Mouse (Mus musculus): Measurements from ENCODE around the gene Pgs1. TPM values are rescaled to one million over a fixed set of nuclear protein-coding genes. Genes with fewer than 3 reads are reported as not detected.

The Pgs1 gene
- polyA plus RNA-seq, 1 experiment from 2014 or later, result 43.1 TPM

GRCm38 (mm10) chr11:118029170-118029569, 43.1 kb downstream of the Pgs1 start:
- no peaks in the 10 kb centered on the region for H3K9me3 ChIP-seq (replicated peaks; ENCODE audit: control insufficient read depth, low read length)
- no peak for ATAC-seq
- H3K4me3 ChIP-seq (ENCODE audit: low read depth, low read length), result no peak overlapping the region
- H3K27ac ChIP-seq (ENCODE audit: low read depth, low read length), result no peak overlapping the region
- WGBS, result 91% methylated on average over 6 of the region's 6 CpGs
- peaks cover 21% of the 10 kb centered on the region; the same call in 1 of the 2 replicates for H3K36me3 ChIP-seq (ENCODE audit: control insufficient read depth, insufficient read depth, low read length)
- H3K4me2 ChIP-seq (ENCODE audit: low read length), result no peak overlapping the region
- H3K9ac ChIP-seq (ENCODE audit: low read length), result no peak overlapping the region
- no peak for DNase-seq (ENCODE audit: low spot score)
- H3K27me3 ChIP-seq (replicated peaks; ENCODE audit: control insufficient read depth, insufficient read depth, low read length), result no peaks in the 10 kb centered on the region
- no peaks in the 10 kb centered on the region for H3K4me1 ChIP-seq (ENCODE audit: control insufficient read depth, insufficient read depth, low read length)

- Histone ChIP-seq H3K4me3 (ENCODE audit: low read depth, low read length) (no peak overlapping the region), H3K36me3 (ENCODE audit: control insufficient read depth, insufficient read depth, low read length) (0 out of 2 replicates have a peak, but pooled peaks cover 7% of the 10 kb centered on the region), H3K4me1 (ENCODE audit: control insufficient read depth, insufficient read depth, low read length) (no peaks in the 10 kb centered on the region), H3K27me3 (replicated peaks; ENCODE audit: control insufficient read depth, insufficient read depth, low read length) (no peaks in the 10 kb centered on the region), H3K4me2 (ENCODE audit: low read length) (no peak overlapping the region), H3K27ac (ENCODE audit: low read depth, low read length) (no peak overlapping the region), H3K9me3 (replicated peaks; ENCODE audit: control insufficient read depth, low read length) (no peaks in the 10 kb centered on the region), H3K9ac (ENCODE audit: low read length) (no peak overlapping the region)
- ATAC-seq, result no peak
- WGBS, result 98% methylated on average over 9 of the region's 9 CpGs
- no peak for DNase-seq (ENCODE audit: low spot score)
Measured at GRCm38 (mm10) chr11:118031134-118031533, 45.0 kb downstream of the Pgs1 start.

- no peak for ATAC-seq
- no peaks in the 10 kb centered on the region for H3K36me3 ChIP-seq (ENCODE audit: control insufficient read depth, insufficient read depth, low read length)
- H3K27ac ChIP-seq (ENCODE audit: low read depth, low read length), result no peak overlapping the region
- no peak overlapping the region for H3K9ac ChIP-seq (ENCODE audit: low read length)
- no peaks in the 10 kb centered on the region for H3K9me3 ChIP-seq (replicated peaks; ENCODE audit: control insufficient read depth, low read length)
- no peak for DNase-seq (ENCODE audit: low spot score)
- H3K4me2 ChIP-seq (ENCODE audit: low read length), result no peak overlapping the region
- WGBS, result 87% methylated on average over 13 of the region's 13 CpGs
- no peaks in the 10 kb centered on the region for H3K4me1 ChIP-seq (ENCODE audit: control insufficient read depth, insufficient read depth, low read length)
- no peak overlapping the region for H3K4me3 ChIP-seq (ENCODE audit: low read depth, low read length)
- H3K27me3 ChIP-seq (replicated peaks; ENCODE audit: control insufficient read depth, insufficient read depth, low read length), result no peaks in the 10 kb centered on the region
Measured at GRCm38 (mm10) chr11:118034395-118034794, 48.3 kb downstream of the Pgs1 start.

- WGBS, result 84% methylated on average over 9 of the region's 9 CpGs
- no peak for ATAC-seq
Measured at GRCm38 (mm10) chr11:118035068-118035467, 49.0 kb downstream of the Pgs1 start.

GRCm38 (mm10) chr11:118042791-118043190, 56.7 kb downstream of the Pgs1 start:
- H3K4me1 ChIP-seq (ENCODE audit: control insufficient read depth, insufficient read depth, low read length), result peaks cover 8% of the 10 kb centered on the region
- no peak overlapping the region for H3K4me2 ChIP-seq (ENCODE audit: low read length)
- no peaks in the 10 kb centered on the region for H3K27me3 ChIP-seq (replicated peaks; ENCODE audit: control insufficient read depth, insufficient read depth, low read length)
- DNase-seq (ENCODE audit: low spot score), result no peak
- no peaks in the 10 kb centered on the region for H3K9me3 ChIP-seq (replicated peaks; ENCODE audit: control insufficient read depth, low read length)
- no peak overlapping the region for H3K9ac ChIP-seq (ENCODE audit: low read length)
- no peak overlapping the region for H3K4me3 ChIP-seq (ENCODE audit: low read depth, low read length)
- H3K36me3 ChIP-seq (ENCODE audit: control insufficient read depth, insufficient read depth, low read length), result no peaks in the 10 kb centered on the region
- WGBS, result 89% methylated on average over 9 of the region's 9 CpGs
- no peak overlapping the region for H3K27ac ChIP-seq (ENCODE audit: low read depth, low read length)
- no peak for ATAC-seq

More at GRCm38 (mm10) chr11:118035068-118035467, 49.0 kb downstream of the Pgs1 start:
- Histone ChIP-seq H3K4me2 (ENCODE audit: low read length) (no peak overlapping the region), H3K9ac (ENCODE audit: low read length) (no peak overlapping the region), H3K4me3 (ENCODE audit: low read depth, low read length) (no peak overlapping the region), H3K36me3 (ENCODE audit: control insufficient read depth, insufficient read depth, low read length) (no peaks in the 10 kb centered on the region), H3K4me1 (ENCODE audit: control insufficient read depth, insufficient read depth, low read length) (no peaks in the 10 kb centered on the region), H3K9me3 (replicated peaks; ENCODE audit: control insufficient read depth, low read length) (no peaks in the 10 kb centered on the region), H3K27me3 (replicated peaks; ENCODE audit: control insufficient read depth, insufficient read depth, low read length) (no peaks in the 10 kb centered on the region), H3K27ac (ENCODE audit: low read depth, low read length) (no peak overlapping the region)
- no peak for DNase-seq (ENCODE audit: low spot score)

- DNase-seq (ENCODE audit: low spot score), result peak; percentile 86
- peak overlapping the region; percentile 18; the same call in 1 of the 2 replicates for H3K27ac ChIP-seq (ENCODE audit: low read depth, low read length)
- H3K4me1 ChIP-seq (ENCODE audit: control insufficient read depth, insufficient read depth, low read length), result peaks cover 8% of the 10 kb centered on the region
- WGBS, result 45% methylated on average over 14 of the region's 14 CpGs
- H3K9me3 ChIP-seq (replicated peaks; ENCODE audit: control insufficient read depth, low read length), result no peaks in the 10 kb centered on the region
- H3K36me3 ChIP-seq (ENCODE audit: control insufficient read depth, insufficient read depth, low read length), result no peaks in the 10 kb centered on the region
- no peak overlapping the region for H3K4me3 ChIP-seq (ENCODE audit: low read depth, low read length)
- ATAC-seq, result peak; percentile 82
- H3K27me3 ChIP-seq (replicated peaks; ENCODE audit: control insufficient read depth, insufficient read depth, low read length), result no peaks in the 10 kb centered on the region
- H3K9ac ChIP-seq (ENCODE audit: low read length), result 0 out of 2 replicates have a peak overlapping the region, but pooled peaks have one; percentile 13
- no peak overlapping the region for H3K4me2 ChIP-seq (ENCODE audit: low read length)
Measured at GRCm38 (mm10) chr11:118043293-118043907, 57.3 kb downstream of the Pgs1 start.

- Histone ChIP-seq H3K36me3 (ENCODE audit: control insufficient read depth, insufficient read depth, low read length) (no peaks in the 10 kb centered on the region), H3K27ac (ENCODE audit: low read depth, low read length) (no peak overlapping the region), H3K27me3 (replicated peaks; ENCODE audit: control insufficient read depth, insufficient read depth, low read length) (no peaks in the 10 kb centered on the region), H3K4me1 (ENCODE audit: control insufficient read depth, insufficient read depth, low read length) (no peaks in the 10 kb centered on the region), H3K9me3 (replicated peaks; ENCODE audit: control insufficient read depth, low read length) (no peaks in the 10 kb centered on the region), H3K9ac (ENCODE audit: low read length) (no peak overlapping the region), H3K4me2 (ENCODE audit: low read length) (no peak overlapping the region), H3K4me3 (ENCODE audit: low read depth, low read length) (no peak overlapping the region)
- DNase-seq (ENCODE audit: low spot score) (no peak), ATAC-seq (no peak)
- 28% methylated on average over 8 of the region's 8 CpGs for WGBS
Measured at GRCm38 (mm10) chr11:118049641-118050040, 63.5 kb downstream of the Pgs1 start.

GRCm38 (mm10) chr11:118050174-118050573, 64.1 kb downstream of the Pgs1 start:
- Histone ChIP-seq H3K4me2 (ENCODE audit: low read length) (no peak overlapping the region), H3K4me3 (ENCODE audit: low read depth, low read length) (no peak overlapping the region), H3K4me1 (ENCODE audit: control insufficient read depth, insufficient read depth, low read length) (no peaks in the 10 kb centered on the region), H3K9ac (ENCODE audit: low read length) (no peak overlapping the region), H3K9me3 (replicated peaks; ENCODE audit: control insufficient read depth, low read length) (no peaks in the 10 kb centered on the region), H3K27me3 (replicated peaks; ENCODE audit: control insufficient read depth, insufficient read depth, low read length) (no peaks in the 10 kb centered on the region), H3K27ac (ENCODE audit: low read depth, low read length) (no peak overlapping the region), H3K36me3 (ENCODE audit: control insufficient read depth, insufficient read depth, low read length) (no peaks in the 10 kb centered on the region)
- DNase-seq (ENCODE audit: low spot score) (no peak), ATAC-seq (no peak)
- WGBS, result 91% methylated on average over 16 of the region's 16 CpGs

GRCm38 (mm10) chr11:118058367-118058766, 72.3 kb downstream of the Pgs1 start:
- DNase-seq (ENCODE audit: low spot score) (no peak), ATAC-seq (no peak)
- no peaks in the 10 kb centered on the region for H3K27me3 ChIP-seq (replicated peaks; ENCODE audit: control insufficient read depth, insufficient read depth, low read length)
- 82% methylated on average over 12 of the region's 12 CpGs for WGBS
- no peak overlapping the region for H3K4me2 ChIP-seq (ENCODE audit: low read length)
- no peak overlapping the region for H3K4me3 ChIP-seq (ENCODE audit: low read depth, low read length)
- H3K4me1 ChIP-seq (ENCODE audit: control insufficient read depth, insufficient read depth, low read length), result no peaks in the 10 kb centered on the region
- H3K36me3 ChIP-seq (ENCODE audit: control insufficient read depth, insufficient read depth, low read length), result no peaks in the 10 kb centered on the region
- no peaks in the 10 kb centered on the region for H3K9me3 ChIP-seq (replicated peaks; ENCODE audit: control insufficient read depth, low read length)
- H3K27ac ChIP-seq (ENCODE audit: low read depth, low read length), result no peak overlapping the region
- no peak overlapping the region for H3K9ac ChIP-seq (ENCODE audit: low read length)
